Mouse (Mus musculus): ENCODE measurements around the gene Brinp2. TPM values are rescaled to one million over a fixed set of nuclear protein-coding genes. Genes with fewer than 3 reads are reported as not detected.

Brinp2 gene
- polyA plus RNA-seq, 1 experiment from 2014 or later: 2.7 TPM

DNA sequence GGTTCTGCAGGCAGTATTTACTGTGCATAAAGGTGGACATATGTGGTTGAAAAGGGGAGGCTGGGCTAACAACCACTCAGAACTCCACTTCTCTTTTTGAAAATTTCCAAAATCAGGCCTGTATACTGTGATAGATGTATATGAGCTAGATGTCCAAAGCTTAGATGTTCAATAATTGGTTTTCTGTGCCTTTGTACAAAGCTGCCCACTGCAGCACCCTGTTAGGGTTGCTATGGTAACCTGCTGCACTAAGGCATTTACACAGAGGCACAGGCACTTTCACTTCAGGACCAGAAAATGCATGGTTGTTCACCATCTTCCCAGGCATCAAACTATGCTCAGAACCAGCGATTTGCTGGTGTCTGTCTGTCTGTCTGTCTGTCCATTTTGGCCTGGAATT is 8.3 kb upstream of the Brinp2 start:
- DNase-seq (ENCODE audit: low spot score) (peak; percentile 37), ATAC-seq (ENCODE audit: low FRiP score) (peak; percentile 61)
- Histone ChIP-seq H3K27me3 (ENCODE audit: control insufficient read depth, insufficient read depth, low read length) (no peaks in the 10 kb centered on the region), H3K4me3 (ENCODE audit: low read depth, low read length) (peak overlapping the region; percentile 10; the same call in 1 of the 2 replicates), H3K27ac (ENCODE audit: low read depth, low read length) (no peak overlapping the region), H3K9ac (ENCODE audit: low read depth, low read length) (no peak overlapping the region), H3K9me3 (ENCODE audit: control insufficient read depth, low read length) (no peaks in the 10 kb centered on the region), H3K4me2 (replicated peaks; ENCODE audit: low read depth, low read length) (peak overlapping the region; percentile 22), H3K36me3 (ENCODE audit: control insufficient read depth, insufficient read depth, low read length) (no peaks in the 10 kb centered on the region), H3K4me1 (replicated peaks; ENCODE audit: control insufficient read depth, insufficient read depth, low read length) (no peaks in the 10 kb centered on the region; the same call in 1 of the 2 replicates)
- 30% methylated on average over 1 of the region's 1 CpGs for WGBS

DNA sequence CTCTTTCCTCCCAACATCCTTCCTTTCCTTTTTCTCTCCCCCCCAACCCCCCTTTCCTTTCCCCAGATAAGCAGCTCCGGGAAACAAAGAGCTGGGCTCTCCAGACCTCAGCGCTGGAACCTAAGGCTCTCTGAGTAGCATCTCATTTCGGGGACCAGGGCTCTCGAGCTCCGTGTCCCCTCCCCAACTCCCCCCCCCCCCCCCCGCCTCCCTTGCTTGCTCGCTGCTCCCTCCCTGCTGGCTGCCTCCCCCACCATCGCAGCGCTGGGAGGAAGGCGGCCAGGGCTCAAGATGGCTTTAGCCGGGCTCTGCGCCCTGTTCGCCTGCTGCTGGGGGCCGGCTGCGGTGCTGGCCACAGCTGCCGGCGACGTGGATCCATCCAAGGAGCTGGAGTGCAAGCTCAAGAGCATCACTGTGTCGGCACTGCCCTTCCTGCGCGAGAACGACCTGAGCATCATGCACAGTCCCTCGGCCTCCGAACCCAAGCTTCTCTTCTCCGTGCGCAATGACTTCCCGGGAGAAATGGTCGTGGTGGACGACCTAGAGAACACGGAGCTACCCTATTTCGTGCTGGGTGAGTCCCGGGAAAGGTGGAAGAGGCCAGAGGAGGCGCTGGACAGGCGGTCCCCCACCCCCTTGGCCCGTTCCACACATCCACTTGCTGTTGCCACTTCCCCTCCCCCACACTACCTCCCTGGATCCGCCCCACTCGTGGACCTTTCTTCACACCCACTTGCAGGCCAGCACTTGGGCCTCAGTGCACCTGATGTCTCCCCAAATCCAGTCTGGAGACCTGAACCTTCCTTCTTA is 6.4 kb upstream of the Brinp2 start:
- peak; percentile 70 for DNase-seq (ENCODE audit: low spot score)
- no peaks in the 10 kb centered on the region for H3K27me3 ChIP-seq (ENCODE audit: control insufficient read depth, insufficient read depth, low read length)
- no peaks in the 10 kb centered on the region for H3K36me3 ChIP-seq (ENCODE audit: control insufficient read depth, insufficient read depth, low read length)
- no peaks in the 10 kb centered on the region for H3K9me3 ChIP-seq (ENCODE audit: control insufficient read depth, low read length)
- H3K4me1 ChIP-seq (replicated peaks; ENCODE audit: control insufficient read depth, insufficient read depth, low read length): no peaks in the 10 kb centered on the region; the same call in 1 of the 2 replicates
- peak overlapping the region; percentile 46 for H3K4me3 ChIP-seq (ENCODE audit: low read depth, low read length)
- peak overlapping the region; percentile 56 for H3K4me2 ChIP-seq (replicated peaks; ENCODE audit: low read depth, low read length)
- WGBS: 0% methylated on average over 31 of the region's 37 CpGs
- ATAC-seq (ENCODE audit: low FRiP score): peak; percentile 86
- H3K27ac ChIP-seq (ENCODE audit: low read depth, low read length): peak overlapping the region; percentile 77
- peak overlapping the region; percentile 81 for H3K9ac ChIP-seq (ENCODE audit: low read depth, low read length)

DNA sequence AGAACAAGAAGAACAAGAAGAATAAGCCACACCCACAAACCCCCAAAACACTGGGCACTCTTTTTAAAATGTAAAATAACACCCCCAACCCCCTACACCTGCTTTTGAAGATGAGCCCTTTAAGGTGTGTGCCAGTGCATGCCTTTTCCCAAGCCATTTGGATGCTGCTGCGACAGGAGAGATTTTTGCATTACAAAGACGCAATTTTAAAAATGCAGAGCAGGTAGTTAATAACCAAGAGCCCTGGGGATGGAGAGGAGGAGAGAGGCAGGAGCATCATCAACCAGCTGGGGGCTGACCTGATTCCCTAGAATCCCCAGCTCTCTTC is 5.8 kb upstream of the Brinp2 start, which contains the start of gene Astn1:
Gene Astn1 (plus strand): TSS at position 310 of the 328 bp plus-strand sequence.
- Histone ChIP-seq H3K27ac (ENCODE audit: low read depth, low read length) (peak within 1 kb of the TSS; percentile 77), H3K4me1 (replicated peaks; ENCODE audit: control insufficient read depth, insufficient read depth, low read length) (no peaks in the 10 kb centered on the region; the same call in 1 of the 2 replicates), H3K36me3 (ENCODE audit: control insufficient read depth, insufficient read depth, low read length) (no peaks in the 10 kb centered on the region), H3K4me2 (replicated peaks; ENCODE audit: low read depth, low read length) (peak within 1 kb of the TSS; percentile 56), H3K9me3 (ENCODE audit: control insufficient read depth, low read length) (no peaks in the 10 kb centered on the region), H3K9ac (ENCODE audit: low read depth, low read length) (peak within 1 kb of the TSS; percentile 81), H3K27me3 (ENCODE audit: control insufficient read depth, insufficient read depth, low read length) (no peaks in the 10 kb centered on the region), H3K4me3 (ENCODE audit: low read depth, low read length) (peak within 1 kb of the TSS; percentile 46)
- 0% methylated on average over 2 of the region's 2 CpGs for WGBS
- peak; percentile 64 for DNase-seq (ENCODE audit: low spot score)
- no peak for ATAC-seq (ENCODE audit: low FRiP score)

DNA sequence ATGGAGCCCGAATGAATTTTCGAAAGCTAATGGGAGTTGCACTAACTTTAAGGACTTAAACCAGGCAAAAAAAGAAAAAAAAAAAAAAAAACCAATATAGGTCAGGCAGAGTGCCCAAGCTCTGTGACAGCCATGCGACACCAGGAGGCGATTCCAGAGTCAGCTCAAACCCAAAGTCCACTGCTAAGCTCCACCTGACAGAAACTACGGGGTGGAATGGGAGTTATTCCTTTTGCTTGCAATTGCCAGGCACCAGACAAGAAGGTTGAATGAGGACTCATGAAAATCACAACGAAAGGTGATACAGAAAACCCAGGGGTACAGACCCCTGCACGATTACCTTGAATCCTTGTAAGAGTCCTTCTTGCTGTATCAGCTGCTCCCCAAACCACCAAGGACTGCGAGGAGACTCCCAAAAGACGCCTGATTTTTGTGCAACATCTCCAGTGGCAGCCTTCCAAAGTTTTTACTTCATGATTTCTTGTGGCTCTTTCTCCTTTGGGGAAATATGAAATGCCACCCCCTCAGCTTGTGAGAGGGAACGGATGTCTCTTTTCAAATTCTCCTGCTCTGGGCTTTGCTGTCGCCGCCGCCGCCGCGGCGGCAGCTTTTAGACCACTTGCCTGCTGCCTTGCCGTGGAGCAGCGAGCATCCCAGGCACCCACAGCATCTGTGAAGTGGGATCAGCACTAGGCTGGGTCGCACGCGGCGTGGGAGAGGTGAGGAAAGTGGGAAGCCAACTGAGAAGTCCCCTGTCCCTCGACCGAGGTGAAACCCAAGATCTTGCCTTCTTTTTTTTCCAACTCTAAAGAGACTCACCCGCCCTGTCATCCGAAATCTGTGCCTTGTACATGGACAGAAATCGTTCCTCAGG is 712 bp downstream of the Brinp2 start:
- Histone ChIP-seq H3K4me2 (replicated peaks; ENCODE audit: low read depth, low read length) (peak overlapping the region; percentile 82), H3K36me3 (ENCODE audit: control insufficient read depth, insufficient read depth, low read length) (no peaks in the 10 kb centered on the region), H3K4me1 (replicated peaks; ENCODE audit: control insufficient read depth, insufficient read depth, low read length) (no peaks in the 10 kb centered on the region), H3K9ac (ENCODE audit: low read depth, low read length) (peak overlapping the region; percentile 58), H3K27ac (ENCODE audit: low read depth, low read length) (no peak overlapping the region), H3K4me3 (ENCODE audit: low read depth, low read length) (peak overlapping the region; percentile 50), H3K27me3 (ENCODE audit: control insufficient read depth, insufficient read depth, low read length) (peaks cover 7% of the 10 kb centered on the region; the same call in 1 of the 2 replicates), H3K9me3 (ENCODE audit: control insufficient read depth, low read length) (no peaks in the 10 kb centered on the region)
- ATAC-seq (ENCODE audit: low FRiP score) (peak; percentile 41), DNase-seq (ENCODE audit: low spot score) (peak; percentile 57)
- WGBS: 9% methylated on average over 28 of the region's 28 CpGs

- Histone ChIP-seq H3K36me3 (ENCODE audit: control insufficient read depth, insufficient read depth, low read length) (no peaks in the 10 kb centered on the region), H3K27me3 (ENCODE audit: control insufficient read depth, insufficient read depth, low read length) (peaks cover 7% of the 10 kb centered on the region; the same call in 1 of the 2 replicates), H3K27ac (ENCODE audit: low read depth, low read length) (no peak overlapping the region), H3K4me2 (replicated peaks; ENCODE audit: low read depth, low read length) (no peak overlapping the region), H3K9me3 (ENCODE audit: control insufficient read depth, low read length) (no peaks in the 10 kb centered on the region), H3K4me1 (replicated peaks; ENCODE audit: control insufficient read depth, insufficient read depth, low read length) (no peaks in the 10 kb centered on the region), H3K9ac (ENCODE audit: low read depth, low read length) (no peak overlapping the region), H3K4me3 (ENCODE audit: low read depth, low read length) (no peak overlapping the region)
- 84% methylated on average over 5 of the region's 5 CpGs for WGBS
- DNase-seq (ENCODE audit: low spot score) (no peak), ATAC-seq (ENCODE audit: low FRiP score) (no peak)
Observed at GRCm38 (mm10) chr1:158353656-158354371, 2.3 kb downstream of the Brinp2 start.

- Histone ChIP-seq H3K9me3 (ENCODE audit: control insufficient read depth, low read length) (no peaks in the 10 kb centered on the region), H3K4me1 (replicated peaks; ENCODE audit: control insufficient read depth, insufficient read depth, low read length) (no peaks in the 10 kb centered on the region; the same call in 1 of the 2 replicates), H3K27ac (ENCODE audit: low read depth, low read length) (no peak overlapping the region), H3K9ac (ENCODE audit: low read depth, low read length) (no peak overlapping the region), H3K36me3 (ENCODE audit: control insufficient read depth, insufficient read depth, low read length) (no peaks in the 10 kb centered on the region), H3K4me2 (replicated peaks; ENCODE audit: low read depth, low read length) (no peak overlapping the region), H3K27me3 (ENCODE audit: control insufficient read depth, insufficient read depth, low read length) (no peaks in the 10 kb centered on the region), H3K4me3 (ENCODE audit: low read depth, low read length) (no peak overlapping the region)
- ATAC-seq (ENCODE audit: low FRiP score): peak; percentile 85
- peak; percentile 53 for DNase-seq (ENCODE audit: low spot score)
- 33% methylated on average over 6 of the region's 6 CpGs for WGBS
Observed at GRCm38 (mm10) chr1:158343243-158343714, 12.8 kb downstream of the Brinp2 start.

- Histone ChIP-seq H3K4me2 (replicated peaks; ENCODE audit: low read depth, low read length) (no peak overlapping the region), H3K9me3 (ENCODE audit: control insufficient read depth, low read length) (no peaks in the 10 kb centered on the region), H3K27ac (ENCODE audit: low read depth, low read length) (no peak overlapping the region), H3K9ac (ENCODE audit: low read depth, low read length) (no peak overlapping the region), H3K4me3 (ENCODE audit: low read depth, low read length) (no peak overlapping the region), H3K4me1 (replicated peaks; ENCODE audit: control insufficient read depth, insufficient read depth, low read length) (no peaks in the 10 kb centered on the region), H3K27me3 (ENCODE audit: control insufficient read depth, insufficient read depth, low read length) (no peaks in the 10 kb centered on the region), H3K36me3 (ENCODE audit: control insufficient read depth, insufficient read depth, low read length) (no peaks in the 10 kb centered on the region)
- DNase-seq (ENCODE audit: low spot score) (no peak), ATAC-seq (ENCODE audit: low FRiP score) (no peak; the same call in 1 of the 2 replicates)
- WGBS: 47% methylated on average over 2 of the region's 2 CpGs
Observed at GRCm38 (mm10) chr1:158328839-158329238, 27.3 kb downstream of the Brinp2 start.

- 82% methylated on average over 5 of the region's 5 CpGs for WGBS
- no peak overlapping the region for H3K27ac ChIP-seq (ENCODE audit: low read depth, low read length)
- H3K9me3 ChIP-seq (ENCODE audit: control insufficient read depth, low read length): no peaks in the 10 kb centered on the region
- no peak for DNase-seq (ENCODE audit: low spot score)
- no peaks in the 10 kb centered on the region for H3K27me3 ChIP-seq (ENCODE audit: control insufficient read depth, insufficient read depth, low read length)
- H3K36me3 ChIP-seq (ENCODE audit: control insufficient read depth, insufficient read depth, low read length): no peaks in the 10 kb centered on the region
- H3K4me3 ChIP-seq (ENCODE audit: low read depth, low read length): no peak overlapping the region
- no peak for ATAC-seq (ENCODE audit: low FRiP score)
- H3K4me1 ChIP-seq (replicated peaks; ENCODE audit: control insufficient read depth, insufficient read depth, low read length): no peaks in the 10 kb centered on the region
- no peak overlapping the region for H3K9ac ChIP-seq (ENCODE audit: low read depth, low read length)
- no peak overlapping the region for H3K4me2 ChIP-seq (replicated peaks; ENCODE audit: low read depth, low read length)
Observed at GRCm38 (mm10) chr1:158328126-158328525, 28.0 kb downstream of the Brinp2 start.
